ENCODE assay signal across 9 mouse cellular contexts in genomic region chr11:120185316-120186141, GRCm38 (mm10). TPM values are rescaled to one million over a fixed set of nuclear protein-coding genes. Genes with fewer than 3 reads are reported as not detected.
DNase-seq lines count a peak whose midpoint lies in the region; ATAC-seq and TF ChIP-seq lines count a peak whose summit lies in the region.
"Had no signal": no experiment of that assay in that cellular context is flagged by ENCODE, and none has a peak within 500 bp of the region (broad histone marks: within the 10 kb centered on the region; RNA-seq: fewer than 3 reads in every experiment).

No protein-coding gene starts in this region.

- H3K36me3 ChIP-seq in heart, embryonic 11.5 days (ENCODE audit: control insufficient read depth, insufficient read depth, low read length) = no peaks in the 10 kb centered on the region
- H3K36me3 ChIP-seq in kidney, postnatal 0 days (ENCODE audit: insufficient read depth, low read length) = no peaks in the 10 kb centered on the region
- H3K36me3 ChIP-seq in midbrain, embryonic 11.5 days (ENCODE audit: control insufficient read depth, insufficient read depth, low read length) = no peaks in the 10 kb centered on the region

- H3K27me3 ChIP-seq in heart, embryonic 11.5 days (ENCODE audit: control insufficient read depth, insufficient read depth, low read length) = no peaks in the 10 kb centered on the region
- no peaks in the 10 kb centered on the region for H3K27me3 ChIP-seq in kidney, postnatal 0 days (ENCODE audit: insufficient read depth, low read length)
- no peaks in the 10 kb centered on the region for H3K27me3 ChIP-seq in midbrain, embryonic 11.5 days (ENCODE audit: control insufficient read depth, insufficient read depth, low read length)
- H3K27me3 ChIP-seq: Patski had no signal

- no peaks in the 10 kb centered on the region for H3K9me3 ChIP-seq in heart, embryonic 11.5 days (replicated peaks; ENCODE audit: control insufficient read depth, low read length)
- H3K9me3 ChIP-seq in kidney, postnatal 0 days (replicated peaks; ENCODE audit: low read length) = no peaks in the 10 kb centered on the region
- no peaks in the 10 kb centered on the region for H3K9me3 ChIP-seq in midbrain, embryonic 11.5 days (ENCODE audit: control insufficient read depth, low read length)

- peak overlapping the region; percentile 88 for H3K9ac ChIP-seq in heart, embryonic 11.5 days (ENCODE audit: low read depth, low read length)
- peak overlapping the region; percentile 85 for H3K9ac ChIP-seq in kidney, postnatal 0 days (ENCODE audit: low read depth, low read length)
- H3K9ac ChIP-seq in midbrain, embryonic 11.5 days (ENCODE audit: low read length) = peak overlapping the region; percentile 98

- no peak for ATAC-seq in heart, embryonic 11.5 days (replicated peaks; ENCODE audit: insufficient number of reproducible peaks, low FRiP score, low TSS enrichment)
- no peak for ATAC-seq in kidney, postnatal 0 days (replicated peaks; ENCODE audit: low FRiP score, low read depth)
- ATAC-seq in midbrain, embryonic 11.5 days (ENCODE audit: low FRiP score) = no peak
- ATAC-seq: Patski had no signal

- peak overlapping the region; percentile 85 for H3K4me3 ChIP-seq in heart, embryonic 11.5 days (ENCODE audit: low read depth, low read length)
- peak overlapping the region; percentile 79 for H3K4me3 ChIP-seq in kidney, postnatal 0 days (replicated peaks; ENCODE audit: low read depth, low read length)
- H3K4me3 ChIP-seq in midbrain, embryonic 11.5 days (ENCODE audit: low read depth, low read length) = peak overlapping the region; percentile 98

- H3K4me2 ChIP-seq in heart, embryonic 11.5 days = peak overlapping the region; percentile 96
- H3K4me2 ChIP-seq in kidney, postnatal 0 days (ENCODE audit: low read length) = peak overlapping the region; percentile 70
- peak overlapping the region; percentile 99 for H3K4me2 ChIP-seq in midbrain, embryonic 11.5 days

- intact Hi-C loops in left cerebral cortex, postnatal 4 days (cut with DNase I) = loop anchor here (5.0 kb wide), 1 partner anchor 122 kb away; no protein-coding TSS in a partner anchor

- H3K27ac ChIP-seq in heart, embryonic 11.5 days (ENCODE audit: low read depth, low read length) = peak overlapping the region; percentile 98
- peak overlapping the region; percentile 98 for H3K27ac ChIP-seq in kidney, postnatal 0 days
- H3K27ac ChIP-seq in midbrain, embryonic 11.5 days (ENCODE audit: low read depth, low read length) = peak overlapping the region; percentile 98

- 2% methylated on average over 54 of the region's 54 CpGs for WGBS in heart, embryonic 11.5 days (ENCODE audit: insufficient replicate concordance)
- 3% methylated on average over 54 of the region's 54 CpGs for WGBS in kidney, postnatal 0 days
- WGBS in midbrain, embryonic 11.5 days = 0% methylated on average over 54 of the region's 54 CpGs

- TF ChIP-seq CTCF in kidney, postnatal 0 days (IDR thresholded peaks at IDR 0.05; ENCODE audit: low read depth) = no peak

- peaks cover 42% of the 10 kb centered on the region for H3K4me1 ChIP-seq in heart, embryonic 11.5 days (ENCODE audit: control insufficient read depth, insufficient read depth, low read length)
- H3K4me1 ChIP-seq in kidney, postnatal 0 days (replicated peaks; ENCODE audit: insufficient read depth, low read length) = peaks cover 43% of the 10 kb centered on the region
- H3K4me1 ChIP-seq in midbrain, embryonic 11.5 days (ENCODE audit: control insufficient read depth, insufficient read depth, low read length) = peaks cover 48% of the 10 kb centered on the region

- DNase-seq in left cerebral cortex, postnatal 4 days = peak; percentile 63
- no peak for DNase-seq in left cerebral cortex, adult 8-10 months (ENCODE audit: low spot score in 2 of 2)
- peak; percentile 74 for DNase-seq in embryo, embryonic 10 days (ENCODE audit: low spot score)
- peak; percentile 76 for DNase-seq in kidney, postnatal 0 days (ENCODE audit: low spot score)
- peak; percentile 99 for DNase-seq in midbrain, embryonic 11.5 days (ENCODE audit: low spot score, missing footprints)
- peak; percentile 72 for DNase-seq in testis, postnatal 10 days (ENCODE audit: low spot score)
- DNase-seq in spleen, adult 18-20 months = no peak

RNA-seq across cellular contexts. Expression of gene Slc38a10, which starts 34.4 kb away (rescaled TPM):
- 100 to 1,000 TPM; 113 to 119 TPM for total RNA-seq in left cerebral cortex, postnatal 4 days (2021)
- total RNA-seq in left cerebral cortex, adult 8-10 months (2022) = 10 to 100 TPM; 80.0 to 98.8 (median 89.6) TPM
- 57.5 and 72.0 TPM in 2 replicates for polyA plus RNA-seq in heart, embryonic 11.5 days (2014; fragmentation: Nextera tagmentation; extraction: Ambion mirVana)
- 94.0 and 105 TPM in 2 replicates for polyA plus RNA-seq in kidney, postnatal 0 days (2015; fragmentation: Nextera tagmentation; extraction: Ambion mirVana)
- 46.3 and 53.3 TPM in 2 replicates for polyA plus RNA-seq in midbrain, embryonic 11.5 days (2014; fragmentation: Nextera tagmentation; extraction: Ambion mirVana)

RNA-seq across cellular contexts. Expression of gene Bahcc1, which starts 47.2 kb away (rescaled TPM):
- total RNA-seq in left cerebral cortex, postnatal 4 days (2021) = 10 to 100 TPM; 36.5 to 39.5 TPM
- total RNA-seq in left cerebral cortex, adult 8-10 months (2022) = 10 to 100 TPM; 20.8 to 23.0 (median 21.6) TPM
- polyA plus RNA-seq in heart, embryonic 11.5 days (2014; fragmentation: Nextera tagmentation; extraction: Ambion mirVana) = 7.0 and 9.1 TPM in 2 replicates
- 8.2 and 8.6 TPM in 2 replicates for polyA plus RNA-seq in kidney, postnatal 0 days (2015; fragmentation: Nextera tagmentation; extraction: Ambion mirVana)
- 17.6 and 20.6 TPM in 2 replicates for polyA plus RNA-seq in midbrain, embryonic 11.5 days (2014; fragmentation: Nextera tagmentation; extraction: Ambion mirVana)

Comparison
In these comparisons a context has a peak if more than half of its experiments do, and no peak if none do; other contexts are left out.
1. DNase-seq: peak in left cerebral cortex, postnatal 4 days (single experiment), embryo, embryonic 10 days (single experiment), kidney, postnatal 0 days (single experiment), midbrain, embryonic 11.5 days (single experiment) and testis, postnatal 10 days (single experiment); none in left cerebral cortex, adult 8-10 months (0 of 2) and spleen, adult 18-20 months (0 of 2).
2. Peak in every context shown above with its lines, with median percentiles within 50 percentile points of each other: H3K27ac ChIP-seq, H3K4me2 ChIP-seq, H3K4me3 ChIP-seq and H3K9ac ChIP-seq.